Mouse (Mus musculus) heart, postnatal 0 days (tissue): ENCODE measurements around the gene Armcx3.
A peak's percentile ranks its signal among the peaks of the same experiment; 100 is the strongest.

Experiments used
- CTCF ChIP-seq: IDR thresholded peaks from 2 replicates; pipeline ENCODE4 v1.5.1; 2016; ENCODE audit warnings: antibody characterized with exemption, control low read depth, low read depth
- EP300 ChIP-seq: IDR thresholded peaks from 2 replicates; pipeline ENCODE4 v1.6.1; 2016; ENCODE audit warnings: antibody characterized with exemption, low read depth

DNA sequence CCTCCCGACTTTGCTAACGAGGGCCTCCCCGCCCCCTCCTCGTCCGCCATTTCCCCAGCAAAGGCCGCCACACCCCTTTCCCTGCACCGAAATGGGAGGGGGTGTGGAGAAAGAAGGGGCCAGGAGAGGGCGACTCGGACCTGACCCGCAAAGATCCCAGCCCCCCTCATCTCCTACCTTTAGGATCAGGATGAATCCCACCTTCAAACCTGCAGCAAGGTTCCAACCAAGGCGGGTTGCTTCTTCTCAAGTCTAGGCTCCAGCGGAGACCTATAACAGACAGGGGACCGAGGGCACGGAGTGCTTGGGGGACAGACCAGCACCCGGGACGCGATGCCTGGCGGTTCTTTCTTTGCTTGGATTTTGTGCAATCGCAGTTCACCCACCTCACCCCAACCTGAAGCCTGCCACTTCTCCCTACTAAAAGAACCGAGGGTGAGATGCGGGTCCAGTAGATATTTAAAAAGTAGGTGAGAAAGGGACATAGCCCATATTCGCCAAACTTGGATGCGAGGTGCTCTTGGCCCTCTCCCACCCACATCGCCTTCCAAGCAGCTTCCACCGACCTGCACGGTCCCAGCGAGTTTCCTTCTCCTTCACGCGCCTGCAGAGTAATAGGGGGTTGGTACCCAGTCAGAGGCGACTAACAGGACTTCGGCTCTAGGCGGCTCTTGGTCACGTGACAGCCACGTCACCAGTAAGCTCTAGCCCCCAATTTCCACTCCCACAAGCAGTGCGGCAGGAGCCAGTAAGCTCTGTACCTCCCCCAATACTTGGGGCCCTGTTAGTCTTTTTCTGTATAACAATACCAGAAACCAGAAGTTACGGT lies 5.4 kb upstream of the Armcx3 start, which contains the start of gene Armcx6:
- no peak for TF ChIP-seq EP300
- TF ChIP-seq CTCF, result peak; percentile 18; the same call in 1 of the 2 replicates
